Mouse (Mus musculus): ENCODE data around the gene Farsa. TPM values are rescaled to one million over a fixed set of nuclear protein-coding genes. Genes with fewer than 3 reads are reported as not detected.
"Not testable (repeated sequence)": the region's sequence is repeated elsewhere in the genome, so short reads cannot be mapped to it uniquely, and the experiment has no call there.

The Farsa gene
- total and polyA plus RNA-seq, 2 experiments from 2014 or later, result 38.3 to 40.0 TPM

- Histone ChIP-seq H3K4me3 (ENCODE audit: low read depth, low read length) (no peak overlapping the region), H3K9ac (replicated peaks; ENCODE audit: low read depth, low read length) (no peak overlapping the region), H3K9me3 (replicated peaks; ENCODE audit: control insufficient read depth, low read length) (no peaks in the 10 kb centered on the region), H3K4me2 (ENCODE audit: low read depth, low read length) (no peak overlapping the region), H3K27ac (ENCODE audit: low read depth) (no peak overlapping the region), H3K36me3 (replicated peaks; ENCODE audit: control insufficient read depth, insufficient read depth, low read length) (no peaks in the 10 kb centered on the region), H3K27me3 (ENCODE audit: control insufficient read depth, insufficient read depth, low read length) (peaks cover 18% of the 10 kb centered on the region), H3K4me1 (ENCODE audit: control insufficient read depth, insufficient read depth) (no peaks in the 10 kb centered on the region)
- TF ChIP-seq EP300 (IDR thresholded peaks at IDR 0.05; ENCODE audit: low read depth) (no peak), CTCF (IDR thresholded peaks at IDR 0.05; ENCODE audit: low read depth) (no peak)
- 88% methylated on average over 7 of the region's 7 CpGs for WGBS
- no peak for ATAC-seq (ENCODE audit: insufficient read depth, low read depth)
- DNase-seq (ENCODE audit: low spot score), result no peak
Measured at GRCm38 (mm10) chr8:84904351-84904750, 47.6 kb downstream of the Farsa start.

DNA sequence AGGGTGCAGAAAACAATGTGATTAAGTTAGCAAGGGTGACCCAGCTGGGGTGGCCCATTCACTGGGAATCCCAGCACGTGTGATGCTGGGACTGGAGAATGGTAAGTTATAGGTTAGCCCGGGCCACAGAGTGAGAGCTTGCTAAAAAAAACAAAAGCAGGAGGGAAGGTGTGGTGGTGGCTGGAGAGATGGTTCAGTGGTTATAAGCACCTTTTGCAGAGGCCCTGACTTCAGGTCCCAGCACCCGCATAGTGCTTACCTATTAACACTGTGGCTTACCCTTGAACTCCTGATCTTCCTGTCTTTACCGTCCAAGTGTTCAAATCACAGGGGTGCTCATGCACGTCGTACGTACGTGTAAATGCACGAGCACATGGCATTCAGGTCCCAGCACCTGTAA lies 50.2 kb downstream of the Farsa start:
- no peaks in the 10 kb centered on the region for H3K9me3 ChIP-seq (replicated peaks; ENCODE audit: control insufficient read depth, low read length)
- no peaks in the 10 kb centered on the region for H3K4me1 ChIP-seq (ENCODE audit: control insufficient read depth, insufficient read depth)
- TF ChIP-seq EP300 (IDR thresholded peaks at IDR 0.05; ENCODE audit: low read depth) (no peak), CTCF (IDR thresholded peaks at IDR 0.05; ENCODE audit: low read depth) (no peak)
- H3K4me3 ChIP-seq (ENCODE audit: low read depth, low read length), result no peak overlapping the region
- no peak overlapping the region for H3K27ac ChIP-seq (ENCODE audit: low read depth)
- H3K4me2 ChIP-seq (ENCODE audit: low read depth, low read length), result no peak overlapping the region
- peaks cover 41% of the 10 kb centered on the region for H3K27me3 ChIP-seq (ENCODE audit: control insufficient read depth, insufficient read depth, low read length)
- 93% methylated on average over 9 of the region's 9 CpGs for WGBS
- no peak for DNase-seq (ENCODE audit: low spot score)
- no peak overlapping the region for H3K9ac ChIP-seq (replicated peaks; ENCODE audit: low read depth, low read length)
- no peaks in the 10 kb centered on the region for H3K36me3 ChIP-seq (replicated peaks; ENCODE audit: control insufficient read depth, insufficient read depth, low read length)
- no peak for ATAC-seq (ENCODE audit: insufficient read depth, low read depth)

GRCm38 (mm10) chr8:84907493-84907892 lies 50.7 kb downstream of the Farsa start:
- no peak overlapping the region for H3K27ac ChIP-seq (ENCODE audit: low read depth)
- 73% methylated on average over 8 of the region's 8 CpGs for WGBS
- DNase-seq (ENCODE audit: low spot score) (no peak), ATAC-seq (ENCODE audit: insufficient read depth, low read depth) (no peak)
- no peak for TF ChIP-seq EP300 (IDR thresholded peaks at IDR 0.05; ENCODE audit: low read depth)
- no peak for TF ChIP-seq CTCF (IDR thresholded peaks at IDR 0.05; ENCODE audit: low read depth)
- H3K36me3 ChIP-seq (replicated peaks; ENCODE audit: control insufficient read depth, insufficient read depth, low read length), result no peaks in the 10 kb centered on the region
- no peak overlapping the region for H3K9ac ChIP-seq (replicated peaks; ENCODE audit: low read depth, low read length)
- H3K9me3 ChIP-seq (replicated peaks; ENCODE audit: control insufficient read depth, low read length), result no peaks in the 10 kb centered on the region
- H3K4me3 ChIP-seq (ENCODE audit: low read depth, low read length), result no peak overlapping the region
- H3K4me2 ChIP-seq (ENCODE audit: low read depth, low read length), result no peak overlapping the region
- H3K4me1 ChIP-seq (ENCODE audit: control insufficient read depth, insufficient read depth), result no peaks in the 10 kb centered on the region
- H3K27me3 ChIP-seq (ENCODE audit: control insufficient read depth, insufficient read depth, low read length), result peaks cover 43% of the 10 kb centered on the region

DNA sequence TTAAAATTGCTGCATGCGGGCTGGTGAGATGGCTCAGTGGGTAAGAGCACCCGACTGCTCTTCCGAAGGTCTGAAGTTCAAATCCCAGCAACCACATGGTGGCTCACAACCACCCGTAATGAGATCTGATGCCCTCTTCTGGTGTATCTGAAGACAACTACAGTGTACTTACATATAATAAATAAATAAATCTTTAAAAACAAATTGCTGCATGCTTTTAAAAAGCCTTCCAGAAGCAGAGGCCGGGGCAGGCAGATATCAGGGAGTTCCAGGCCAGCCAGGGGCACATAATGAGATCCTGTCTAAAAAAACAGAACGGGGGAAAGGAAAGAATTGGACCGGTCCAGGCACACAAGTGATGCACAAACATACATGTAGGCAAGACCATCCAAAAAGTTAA lies 51.2 kb downstream of the Farsa start:
- WGBS, result 25% methylated on average over 6 of the region's 7 CpGs
- ATAC-seq (ENCODE audit: insufficient read depth, low read depth), result peak; percentile 2; the same call in 1 of the 2 replicates
- H3K27ac ChIP-seq (ENCODE audit: low read depth); H3K4me1 ChIP-seq (ENCODE audit: control insufficient read depth, insufficient read depth); H3K9me3 ChIP-seq (replicated peaks; ENCODE audit: control insufficient read depth, low read length); DNase-seq (ENCODE audit: low spot score); H3K9ac ChIP-seq (replicated peaks; ENCODE audit: low read depth, low read length); H3K36me3 ChIP-seq (replicated peaks; ENCODE audit: control insufficient read depth, insufficient read depth, low read length): not testable (repeated sequence)
- peak overlapping the region; percentile 52 for H3K4me3 ChIP-seq (ENCODE audit: low read depth, low read length)
- H3K4me2 ChIP-seq (ENCODE audit: low read depth, low read length), result peak overlapping the region; percentile 69
- peaks cover 48% of the 10 kb centered on the region for H3K27me3 ChIP-seq (ENCODE audit: control insufficient read depth, insufficient read depth, low read length)

- Histone ChIP-seq H3K9me3 (replicated peaks; ENCODE audit: control insufficient read depth, low read length) (no peaks in the 10 kb centered on the region), H3K9ac (replicated peaks; ENCODE audit: low read depth, low read length) (no peak within 1 kb of the TSS; the same call in 1 of the 2 replicates), H3K4me1 (ENCODE audit: control insufficient read depth, insufficient read depth) (peaks cover 9% of the 10 kb centered on the region; the same call in 1 of the 2 replicates), H3K36me3 (replicated peaks; ENCODE audit: control insufficient read depth, insufficient read depth, low read length) (no peaks in the 10 kb centered on the region), H3K27ac (ENCODE audit: low read depth) (no peak within 1 kb of the TSS), H3K4me3 (ENCODE audit: low read depth, low read length) (peak within 1 kb of the TSS; percentile 52), H3K4me2 (ENCODE audit: low read depth, low read length) (peak within 1 kb of the TSS; percentile 69), H3K27me3 (ENCODE audit: control insufficient read depth, insufficient read depth, low read length) (peaks cover 51% of the 10 kb centered on the region)
- ATAC-seq (ENCODE audit: insufficient read depth, low read depth) (peak; percentile 96), DNase-seq (ENCODE audit: low spot score) (peak; percentile 94)
- TF ChIP-seq EP300 (IDR thresholded peaks at IDR 0.05; ENCODE audit: low read depth) (no peak), CTCF (IDR thresholded peaks at IDR 0.05; ENCODE audit: low read depth) (no peak)
- WGBS, result 2% methylated on average over 44 of the region's 45 CpGs
Measured at GRCm38 (mm10) chr8:84908421-84909161, 51.8 kb downstream of the Farsa start, which contains the start of gene Dnase2a. Gene Dnase2a, plus strand, starts transcription at chr8:84908560.
